Mouse (Mus musculus): Measurements from ENCODE around the gene Sirpa.

The Sirpa gene

GRCm38 (mm10) chr2:129653632-129654031, 61.0 kb downstream of the Sirpa start:
- DNase-seq, result no peak

- DNase-seq, result peak in 1 of 2 experiments; percentile 56
These were observed 61.8 kb downstream of the Sirpa start for GRCm38 (mm10) chr2:129654233-129654950.

- no peak for DNase-seq
These were observed 62.4 kb downstream of the Sirpa start for GRCm38 (mm10) chr2:129655033-129655432.

- DNase-seq, result no peak
These were observed 66.2 kb downstream of the Sirpa start for GRCm38 (mm10) chr2:129658796-129659195.

GRCm38 (mm10) chr2:129660020-129660419, 67.4 kb downstream of the Sirpa start:
- DNase-seq, result peak; percentile 34 to 47

GRCm38 (mm10) chr2:129662484-129662883, 69.8 kb downstream of the Sirpa start:
- no peak for DNase-seq

GRCm38 (mm10) chr2:129671911-129672310, 79.3 kb downstream of the Sirpa start:
- no peak for DNase-seq

- peak; percentile 87 to 94 for DNase-seq
These were observed 82.5 kb downstream of the Sirpa start for GRCm38 (mm10) chr2:129674935-129675634.

- DNase-seq, result no peak
These were observed 85.0 kb downstream of the Sirpa start for GRCm38 (mm10) chr2:129677664-129678063.

- DNase-seq, result no peak
These were observed 86.4 kb downstream of the Sirpa start for GRCm38 (mm10) chr2:129679066-129679465.

GRCm38 (mm10) chr2:129680236-129680635, 87.6 kb downstream of the Sirpa start:
- no peak for DNase-seq

Data from cerebellum, postnatal 25 days (tissue).